Mouse (Mus musculus): ENCODE data around the gene Mcm5.

GRCm38 (mm10) chr8:75081364-75082040 is 27.9 kb upstream of the Mcm5 start:
- no peak for TF ChIP-seq CTCF (IDR thresholded peaks at IDR 0.05; ENCODE audit: low read depth, low read length)
- TF ChIP-seq POLR2A (IDR thresholded peaks at IDR 0.05; ENCODE audit: extremely low read depth, insufficient read depth, low read length) = no peak

All from liver, adult 2 months (tissue).